Mouse (Mus musculus): Measurements from ENCODE around the gene Olfr1150-ps1. TPM values are rescaled to one million over a fixed set of nuclear protein-coding genes. Genes with fewer than 3 reads are reported as not detected.

The Olfr1150-ps1 gene
- not detected in 2 replicates for polyA plus RNA-seq (2014; fragmentation: Nextera tagmentation; extraction: Ambion mirVana)

DNA sequence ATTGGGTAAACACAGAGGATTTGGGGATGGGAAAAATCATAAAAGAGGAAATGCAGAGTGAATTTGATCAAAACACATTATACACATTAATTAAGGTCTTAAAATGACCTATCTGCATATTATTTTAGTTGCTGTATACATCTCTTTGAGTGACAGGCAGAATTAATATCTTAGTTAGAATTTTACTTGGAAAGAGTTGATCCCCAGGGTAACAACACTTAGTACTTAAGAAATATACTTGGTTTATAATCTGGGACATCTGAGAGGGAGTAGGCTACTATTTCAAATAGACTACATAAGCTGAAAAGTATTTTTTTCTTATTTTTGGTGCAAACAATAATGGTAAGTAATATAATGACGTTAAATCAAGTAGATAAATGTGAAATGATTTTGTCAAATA lies at the start of gene Olfr1150-ps1:
Gene Olfr1150-ps1, plus strand, starts transcription at position 301 of the 400 bp plus-strand sequence.
- no peak for ATAC-seq (ENCODE audit: low FRiP score, low TSS enrichment)

DNA sequence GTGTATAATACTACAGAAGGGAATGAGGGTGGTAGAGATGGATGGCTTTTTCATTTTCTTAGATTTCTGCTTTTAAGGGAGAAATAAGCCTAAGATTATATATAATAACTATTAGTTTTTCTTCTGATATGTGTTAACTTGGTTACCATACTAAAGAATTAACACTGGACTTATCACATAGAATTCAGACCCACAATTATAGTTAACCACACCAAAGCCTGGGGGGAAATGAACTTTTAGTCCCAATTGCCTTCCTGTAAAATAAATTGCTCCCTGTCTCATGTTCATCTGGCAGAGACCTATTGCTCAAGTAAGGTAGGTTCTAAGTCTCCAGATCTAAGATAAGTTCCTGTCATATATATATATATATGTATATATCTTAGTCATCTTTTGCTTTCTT lies 43.5 kb upstream of the Olfr1150-ps1 start, which contains the start of gene Olfr1143:
Gene Olfr1143, plus strand, starts transcription at position 301 of the 400 bp plus-strand sequence.
- H3K36me3 ChIP-seq (ENCODE audit: control insufficient read depth, insufficient read depth, low read length), result no peaks in the 10 kb centered on the region
- H3K27me3 ChIP-seq (ENCODE audit: control insufficient read depth, insufficient read depth, low read length), result no peaks in the 10 kb centered on the region
- H3K4me1 ChIP-seq (ENCODE audit: control insufficient read depth, insufficient read depth, low read length), result no peaks in the 10 kb centered on the region
- ATAC-seq (ENCODE audit: low FRiP score, low TSS enrichment), result no peak
- no peak within 1 kb of the TSS for H3K4me3 ChIP-seq (ENCODE audit: low read length)
- H3K9ac ChIP-seq (ENCODE audit: low read depth, low read length), result no peak within 1 kb of the TSS
- no peak within 1 kb of the TSS for H3K27ac ChIP-seq (ENCODE audit: low read depth, low read length)
- no peaks in the 10 kb centered on the region for H3K9me3 ChIP-seq (ENCODE audit: control insufficient read depth, low read length)
- no peak within 1 kb of the TSS for H3K4me2 ChIP-seq (replicated peaks; ENCODE audit: low read depth, low read length)

More for the DNA sequence above, at the start of gene Olfr1150-ps1:
- H3K4me1 ChIP-seq (ENCODE audit: control insufficient read depth, insufficient read depth, low read length), result no peaks in the 10 kb centered on the region
- H3K9me3 ChIP-seq (ENCODE audit: control insufficient read depth, low read length), result no peaks in the 10 kb centered on the region
- no peak within 1 kb of the TSS for H3K9ac ChIP-seq (ENCODE audit: low read depth, low read length)
- H3K36me3 ChIP-seq (ENCODE audit: control insufficient read depth, insufficient read depth, low read length), result no peaks in the 10 kb centered on the region
- no peak within 1 kb of the TSS for H3K27ac ChIP-seq (ENCODE audit: low read depth, low read length)
- H3K4me3 ChIP-seq (ENCODE audit: low read length), result no peak within 1 kb of the TSS
- H3K27me3 ChIP-seq (ENCODE audit: control insufficient read depth, insufficient read depth, low read length), result no peaks in the 10 kb centered on the region
- H3K4me2 ChIP-seq (replicated peaks; ENCODE audit: low read depth, low read length), result no peak within 1 kb of the TSS
- 81% methylated on average over 1 of the region's 1 CpGs for WGBS

DNA sequence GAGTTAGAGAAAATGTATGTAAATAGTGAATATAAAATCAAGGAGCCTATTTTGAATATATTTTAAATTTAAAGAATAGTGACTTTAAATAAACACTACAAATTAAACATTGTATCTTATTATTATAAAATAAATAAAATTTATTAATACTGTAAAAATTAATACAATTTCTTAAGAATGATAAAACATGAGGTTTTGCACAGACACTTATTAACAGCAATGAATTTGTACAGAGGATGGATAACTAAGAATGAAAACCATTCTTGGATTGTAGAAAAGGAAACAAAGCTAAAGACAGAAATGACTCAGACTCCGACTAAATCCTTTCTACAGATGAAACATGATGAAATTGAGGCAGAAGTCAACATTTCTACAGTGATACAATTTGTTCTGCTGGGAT lies 34.3 kb upstream of the Olfr1150-ps1 start, which contains the start of gene Olfr1145:
Gene Olfr1145, plus strand, starts transcription at position 301 of the 400 bp plus-strand sequence.
- H3K4me2 ChIP-seq (replicated peaks; ENCODE audit: low read depth, low read length), result no peak within 1 kb of the TSS
- no peak within 1 kb of the TSS for H3K27ac ChIP-seq (ENCODE audit: low read depth, low read length)
- no peak for ATAC-seq (ENCODE audit: low FRiP score, low TSS enrichment)
- no peaks in the 10 kb centered on the region for H3K9me3 ChIP-seq (ENCODE audit: control insufficient read depth, low read length)
- H3K4me1 ChIP-seq (ENCODE audit: control insufficient read depth, insufficient read depth, low read length), result no peaks in the 10 kb centered on the region
- no peaks in the 10 kb centered on the region for H3K27me3 ChIP-seq (ENCODE audit: control insufficient read depth, insufficient read depth, low read length)
- 85% methylated on average over 1 of the region's 1 CpGs for WGBS
- no peak within 1 kb of the TSS for H3K4me3 ChIP-seq (ENCODE audit: low read length)
- no peak within 1 kb of the TSS for H3K9ac ChIP-seq (ENCODE audit: low read depth, low read length)
- H3K36me3 ChIP-seq (ENCODE audit: control insufficient read depth, insufficient read depth, low read length), result no peaks in the 10 kb centered on the region

GRCm38 (mm10) chr2:87830233-87830632 lies 13.6 kb upstream of the Olfr1150-ps1 start, which contains the start of gene Olfr1148:
TSS of gene Olfr1148 (plus strand) at chr2:87830533.
- H3K4me1 ChIP-seq (ENCODE audit: control insufficient read depth, insufficient read depth, low read length), result no peaks in the 10 kb centered on the region
- no peak within 1 kb of the TSS for H3K4me3 ChIP-seq (ENCODE audit: low read length)
- H3K4me2 ChIP-seq (replicated peaks; ENCODE audit: low read depth, low read length), result no peak within 1 kb of the TSS
- H3K9me3 ChIP-seq (ENCODE audit: control insufficient read depth, low read length), result no peaks in the 10 kb centered on the region
- H3K27ac ChIP-seq (ENCODE audit: low read depth, low read length), result no peak within 1 kb of the TSS
- no peaks in the 10 kb centered on the region for H3K36me3 ChIP-seq (ENCODE audit: control insufficient read depth, insufficient read depth, low read length)
- no peak for ATAC-seq (ENCODE audit: low FRiP score, low TSS enrichment)
- no peak within 1 kb of the TSS for H3K9ac ChIP-seq (ENCODE audit: low read depth, low read length)
- 89% methylated on average over 1 of the region's 1 CpGs for WGBS
- no peaks in the 10 kb centered on the region for H3K27me3 ChIP-seq (ENCODE audit: control insufficient read depth, insufficient read depth, low read length)

DNA sequence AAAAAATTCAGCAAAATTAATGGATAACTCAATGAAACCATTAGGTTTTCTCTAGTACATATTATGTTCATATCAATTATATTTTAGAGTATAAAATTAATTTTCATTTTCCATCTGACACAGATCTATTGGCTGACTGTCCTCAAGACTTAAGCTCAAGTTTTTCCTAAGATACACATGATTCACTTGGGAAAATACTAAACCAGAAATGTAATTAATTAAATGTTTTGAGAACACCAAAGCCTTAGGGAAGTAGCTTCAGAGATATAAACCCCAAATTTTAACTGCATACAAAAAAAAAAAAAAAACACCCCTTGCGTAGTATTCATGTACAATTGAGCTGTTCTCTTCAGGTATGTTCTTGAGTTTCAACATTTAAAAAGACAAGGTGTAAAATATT lies 11.8 kb downstream of the Olfr1150-ps1 start, which contains the start of gene Olfr1151:
Gene Olfr1151, plus strand, starts transcription at position 301 of the 400 bp plus-strand sequence.
- no peak for ATAC-seq (ENCODE audit: low FRiP score, low TSS enrichment)
- 96% methylated on average over 1 of the region's 1 CpGs for WGBS

DNA sequence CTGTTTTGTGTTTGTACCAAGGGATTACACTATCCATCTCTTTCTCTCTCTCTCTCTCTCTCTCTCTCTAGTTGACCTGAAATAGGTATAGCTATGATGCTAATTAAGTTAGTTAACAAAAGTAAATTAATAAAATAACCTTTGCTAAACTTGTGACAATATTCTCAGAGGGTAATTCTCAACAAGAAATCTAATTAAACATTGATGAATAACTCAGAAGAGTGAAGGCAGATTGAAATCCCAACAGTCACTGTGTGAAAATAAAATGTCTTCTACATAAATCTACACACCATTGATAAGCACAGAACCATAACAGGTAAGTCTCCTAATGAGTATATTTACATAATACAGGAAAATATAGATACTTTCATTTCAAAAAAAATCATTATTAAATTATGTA lies 22.4 kb downstream of the Olfr1150-ps1 start, which contains the start of gene Olfr1152:
Gene Olfr1152, plus strand, starts transcription at position 301 of the 400 bp plus-strand sequence.
- H3K4me2 ChIP-seq (replicated peaks; ENCODE audit: low read depth, low read length), result no peak within 1 kb of the TSS
- ATAC-seq (ENCODE audit: low FRiP score, low TSS enrichment), result no peak
- H3K27ac ChIP-seq (ENCODE audit: low read depth, low read length), result no peak within 1 kb of the TSS
- no peaks in the 10 kb centered on the region for H3K36me3 ChIP-seq (ENCODE audit: control insufficient read depth, insufficient read depth, low read length)
- no peak within 1 kb of the TSS for H3K9ac ChIP-seq (ENCODE audit: low read depth, low read length)
- no peaks in the 10 kb centered on the region for H3K9me3 ChIP-seq (ENCODE audit: control insufficient read depth, low read length)
- no peaks in the 10 kb centered on the region for H3K4me1 ChIP-seq (ENCODE audit: control insufficient read depth, insufficient read depth, low read length)
- H3K27me3 ChIP-seq (ENCODE audit: control insufficient read depth, insufficient read depth, low read length), result no peaks in the 10 kb centered on the region
- no peak within 1 kb of the TSS for H3K4me3 ChIP-seq (ENCODE audit: low read length)

More for the DNA sequence above, 11.8 kb downstream of the Olfr1150-ps1 start, which contains the start of gene Olfr1151:
- Histone ChIP-seq H3K9ac (ENCODE audit: low read depth, low read length) (no peak within 1 kb of the TSS), H3K4me1 (ENCODE audit: control insufficient read depth, insufficient read depth, low read length) (no peaks in the 10 kb centered on the region), H3K27me3 (ENCODE audit: control insufficient read depth, insufficient read depth, low read length) (no peaks in the 10 kb centered on the region), H3K36me3 (ENCODE audit: control insufficient read depth, insufficient read depth, low read length) (no peaks in the 10 kb centered on the region), H3K27ac (ENCODE audit: low read depth, low read length) (no peak within 1 kb of the TSS), H3K9me3 (ENCODE audit: control insufficient read depth, low read length) (no peaks in the 10 kb centered on the region), H3K4me3 (ENCODE audit: low read length) (no peak within 1 kb of the TSS), H3K4me2 (replicated peaks; ENCODE audit: low read depth, low read length) (no peak within 1 kb of the TSS)

DNA sequence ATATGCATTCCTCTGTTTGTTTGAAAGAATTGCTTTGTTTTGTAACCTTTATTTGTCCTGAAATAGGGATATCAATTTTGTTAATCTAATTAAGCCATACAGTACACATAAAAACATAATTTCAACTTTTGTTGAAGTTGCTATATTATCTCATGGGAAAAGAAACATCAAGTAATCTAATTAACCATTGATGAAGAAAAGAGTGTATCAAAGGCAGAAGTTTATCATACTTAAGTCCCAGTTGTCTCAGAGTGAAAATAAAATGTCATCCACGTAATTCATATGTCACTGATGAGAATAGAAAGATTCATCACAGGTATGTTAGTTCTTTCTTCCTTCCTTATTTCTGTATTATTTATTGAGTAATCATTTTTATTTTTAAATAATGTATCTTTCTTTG lies 50.9 kb downstream of the Olfr1150-ps1 start, which contains the start of gene Olfr1153:
Gene Olfr1153, plus strand, starts transcription at position 301 of the 400 bp plus-strand sequence.
- 77% methylated on average over 1 of the region's 1 CpGs for WGBS
- no peaks in the 10 kb centered on the region for H3K9me3 ChIP-seq (ENCODE audit: control insufficient read depth, low read length)
- no peak within 1 kb of the TSS for H3K27ac ChIP-seq (ENCODE audit: low read depth, low read length)
- no peak within 1 kb of the TSS for H3K9ac ChIP-seq (ENCODE audit: low read depth, low read length)
- H3K4me2 ChIP-seq (replicated peaks; ENCODE audit: low read depth, low read length), result no peak within 1 kb of the TSS
- H3K36me3 ChIP-seq (ENCODE audit: control insufficient read depth, insufficient read depth, low read length), result no peaks in the 10 kb centered on the region
- ATAC-seq (ENCODE audit: low FRiP score, low TSS enrichment), result no peak
- no peak within 1 kb of the TSS for H3K4me3 ChIP-seq (ENCODE audit: low read length)
- H3K27me3 ChIP-seq (ENCODE audit: control insufficient read depth, insufficient read depth, low read length), result no peaks in the 10 kb centered on the region
- no peaks in the 10 kb centered on the region for H3K4me1 ChIP-seq (ENCODE audit: control insufficient read depth, insufficient read depth, low read length)

Other genes starting within 250 kb of the Olfr1150-ps1 start
- not detected in 2 replicates for gene Olfr1130, start 237.8 kb upstream of the Olfr1150-ps1 start, polyA plus RNA-seq (2014; fragmentation: Nextera tagmentation; extraction: Ambion mirVana)
- gene Olfr1131, start 216.9 kb upstream of the Olfr1150-ps1 start, polyA plus RNA-seq (2014; fragmentation: Nextera tagmentation; extraction: Ambion mirVana), result not detected in 2 replicates
- not detected in 2 replicates for gene Olfr1132, start 206.5 kb upstream of the Olfr1150-ps1 start, polyA plus RNA-seq (2014; fragmentation: Nextera tagmentation; extraction: Ambion mirVana)
- not detected in 2 replicates for gene Olfr1133, start 196.6 kb upstream of the Olfr1150-ps1 start, polyA plus RNA-seq (2014; fragmentation: Nextera tagmentation; extraction: Ambion mirVana)
- not detected in 2 replicates for gene Olfr1134, start 185.5 kb upstream of the Olfr1150-ps1 start, polyA plus RNA-seq (2014; fragmentation: Nextera tagmentation; extraction: Ambion mirVana)
- not detected in 2 replicates for gene Olfr1135, start 170.3 kb upstream of the Olfr1150-ps1 start, polyA plus RNA-seq (2014; fragmentation: Nextera tagmentation; extraction: Ambion mirVana)
- gene Olfr1136, start 150.0 kb upstream of the Olfr1150-ps1 start, polyA plus RNA-seq (2014; fragmentation: Nextera tagmentation; extraction: Ambion mirVana), result not detected in 2 replicates
- not detected in 2 replicates for gene Olfr1137, start 130.8 kb upstream of the Olfr1150-ps1 start, polyA plus RNA-seq (2014; fragmentation: Nextera tagmentation; extraction: Ambion mirVana)
- gene Olfr1138, start 104.0 kb upstream of the Olfr1150-ps1 start, polyA plus RNA-seq (2014; fragmentation: Nextera tagmentation; extraction: Ambion mirVana), result not detected in 2 replicates
- gene Olfr1140, start 100.2 kb upstream of the Olfr1150-ps1 start, polyA plus RNA-seq (2014; fragmentation: Nextera tagmentation; extraction: Ambion mirVana), result not detected in 2 replicates
- gene Olfr1141, start 90.0 kb upstream of the Olfr1150-ps1 start, polyA plus RNA-seq (2014; fragmentation: Nextera tagmentation; extraction: Ambion mirVana), result not detected in 2 replicates
- not detected in 2 replicates for gene Olfr152, start 64.5 kb upstream of the Olfr1150-ps1 start, polyA plus RNA-seq (2014; fragmentation: Nextera tagmentation; extraction: Ambion mirVana)
- not detected in 2 replicates for gene Olfr1143, start 43.4 kb upstream of the Olfr1150-ps1 start, polyA plus RNA-seq (2014; fragmentation: Nextera tagmentation; extraction: Ambion mirVana)
- gene Olfr1145, start 34.2 kb upstream of the Olfr1150-ps1 start, polyA plus RNA-seq (2014; fragmentation: Nextera tagmentation; extraction: Ambion mirVana), result not detected in 2 replicates
- gene Olfr1148, start 13.5 kb upstream of the Olfr1150-ps1 start, polyA plus RNA-seq (2014; fragmentation: Nextera tagmentation; extraction: Ambion mirVana), result not detected in 2 replicates
- not detected in 2 replicates for gene Olfr1151, start 11.9 kb downstream of the Olfr1150-ps1 start, polyA plus RNA-seq (2014; fragmentation: Nextera tagmentation; extraction: Ambion mirVana)
- not detected in 2 replicates for gene Olfr1152, start 22.5 kb downstream of the Olfr1150-ps1 start, polyA plus RNA-seq (2014; fragmentation: Nextera tagmentation; extraction: Ambion mirVana)
- gene Olfr1153, start 51.0 kb downstream of the Olfr1150-ps1 start, polyA plus RNA-seq (2014; fragmentation: Nextera tagmentation; extraction: Ambion mirVana), result not detected in 2 replicates
- gene Olfr1154, start 61.2 kb downstream of the Olfr1150-ps1 start, polyA plus RNA-seq (2014; fragmentation: Nextera tagmentation; extraction: Ambion mirVana), result not detected in 2 replicates
- not detected in 2 replicates for gene Olfr1155, start 101.1 kb downstream of the Olfr1150-ps1 start, polyA plus RNA-seq (2014; fragmentation: Nextera tagmentation; extraction: Ambion mirVana)
- not detected in 2 replicates for gene Olfr1156, start 109.1 kb downstream of the Olfr1150-ps1 start, polyA plus RNA-seq (2014; fragmentation: Nextera tagmentation; extraction: Ambion mirVana)
- gene Olfr1157, start 124.3 kb downstream of the Olfr1150-ps1 start, polyA plus RNA-seq (2014; fragmentation: Nextera tagmentation; extraction: Ambion mirVana), result not detected in 2 replicates
- not detected in 2 replicates for gene Olfr74, start 130.7 kb downstream of the Olfr1150-ps1 start, polyA plus RNA-seq (2014; fragmentation: Nextera tagmentation; extraction: Ambion mirVana)
- not detected in 2 replicates for gene Olfr1158, start 146.1 kb downstream of the Olfr1150-ps1 start, polyA plus RNA-seq (2014; fragmentation: Nextera tagmentation; extraction: Ambion mirVana)
- not detected in 2 replicates for gene Olfr1160, start 164.3 kb downstream of the Olfr1150-ps1 start, polyA plus RNA-seq (2014; fragmentation: Nextera tagmentation; extraction: Ambion mirVana)
- gene Olfr1161, start 178.8 kb downstream of the Olfr1150-ps1 start, polyA plus RNA-seq (2014; fragmentation: Nextera tagmentation; extraction: Ambion mirVana), result not detected in 2 replicates
- gene Olfr73, start 193.7 kb downstream of the Olfr1150-ps1 start, polyA plus RNA-seq (2014; fragmentation: Nextera tagmentation; extraction: Ambion mirVana), result not detected in 2 replicates
- not detected in 2 replicates for gene Olfr1162, start 207.1 kb downstream of the Olfr1150-ps1 start, polyA plus RNA-seq (2014; fragmentation: Nextera tagmentation; extraction: Ambion mirVana)
- gene Olfr1163, start 227.8 kb downstream of the Olfr1150-ps1 start, polyA plus RNA-seq (2014; fragmentation: Nextera tagmentation; extraction: Ambion mirVana), result not detected in 2 replicates
- not detected in 2 replicates for gene Olfr1164, start 250.0 kb downstream of the Olfr1150-ps1 start, polyA plus RNA-seq (2014; fragmentation: Nextera tagmentation; extraction: Ambion mirVana)